Mouse (Mus musculus): Measurements from ENCODE around the gene Synrg.

- no peak for TF ChIP-seq POLR2A (IDR thresholded peaks at IDR 0.05; ENCODE audit: low read depth, low read length)
- TF ChIP-seq CTCF (conservative IDR thresholded peaks at IDR 0.05; ENCODE audit: insufficient read depth, insufficient read length, low read depth, low read length): no peak
These were observed 80.8 kb downstream of the Synrg start for GRCm38 (mm10) chr11:84044988-84045387.

All from kidney, adult 2 months (tissue).